Mouse (Mus musculus) R1 (cell line): ENCODE data around the gene Mettl24.
A peak's percentile ranks its signal among the peaks of the same experiment; 100 is the strongest.

ENCODE experiments used
- DNase-seq: peaks from one replicate; pipeline ENCODE4 v3.0.0-alpha.2; 2018; ENCODE audit warnings: low read depth, low spot score

The Mettl24 gene

DNA sequence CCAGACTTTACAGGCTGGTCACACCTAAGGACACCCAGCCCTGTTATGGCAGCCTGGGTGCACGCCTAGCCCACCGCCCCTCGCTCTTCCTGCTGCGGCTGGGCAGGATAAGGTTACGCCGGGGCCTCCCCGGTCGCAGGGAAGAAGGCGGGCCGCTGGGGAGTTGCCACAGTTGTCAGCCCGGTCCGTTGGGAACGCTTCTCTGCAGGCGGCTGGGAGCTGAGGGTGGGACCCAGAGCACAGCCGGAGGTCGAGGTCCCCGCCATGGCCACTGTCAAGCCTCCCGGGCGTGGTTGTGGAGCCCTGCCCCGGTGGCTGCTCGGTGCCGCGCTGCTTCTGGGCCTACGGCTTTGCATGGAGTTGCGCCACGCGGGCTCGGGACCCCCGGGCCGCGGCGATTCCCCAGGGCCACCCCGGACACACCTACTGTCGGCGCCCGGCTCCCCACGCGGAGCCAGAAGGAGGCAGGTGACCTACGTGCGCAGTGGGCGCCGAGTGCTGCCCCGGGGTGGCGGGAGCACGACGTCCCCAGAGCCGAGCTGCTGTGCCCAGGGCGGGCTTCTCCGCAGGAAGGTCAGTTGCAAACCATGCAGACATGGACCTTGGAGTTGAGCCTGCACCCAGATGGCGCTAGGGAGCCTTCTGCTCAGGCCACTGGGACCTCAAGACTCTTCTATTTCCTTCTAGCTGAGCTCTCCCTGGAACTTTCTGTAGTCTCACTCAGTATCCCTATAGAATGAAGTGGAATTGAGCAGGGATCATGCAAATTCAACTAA is at the start of gene Mettl24:
Gene Mettl24 (plus strand): TSS at position 191 of the 776 bp plus-strand sequence.
- DNase-seq, result peak; percentile 61

DNA sequence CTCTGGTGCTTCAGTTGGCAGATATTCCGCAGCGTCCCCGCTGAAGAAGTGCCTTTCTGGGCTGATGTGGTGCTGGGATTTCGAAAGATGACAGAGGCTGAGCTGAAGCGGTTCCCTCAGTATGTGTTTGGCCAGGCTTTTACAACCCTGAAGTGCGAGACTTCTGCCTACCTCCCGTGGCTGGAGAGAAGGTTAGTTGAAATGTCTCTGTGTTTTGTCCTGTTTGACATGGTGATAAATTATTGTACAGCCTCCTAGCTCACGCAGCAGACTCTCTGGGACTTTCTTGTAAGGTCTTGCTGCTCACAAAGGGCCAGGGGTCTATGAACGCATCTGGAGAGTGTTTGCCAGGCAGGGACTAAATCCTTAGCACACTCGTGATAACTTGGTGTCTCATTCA is 45.8 kb upstream of the Mettl24 start:
- no peak for DNase-seq

DNA sequence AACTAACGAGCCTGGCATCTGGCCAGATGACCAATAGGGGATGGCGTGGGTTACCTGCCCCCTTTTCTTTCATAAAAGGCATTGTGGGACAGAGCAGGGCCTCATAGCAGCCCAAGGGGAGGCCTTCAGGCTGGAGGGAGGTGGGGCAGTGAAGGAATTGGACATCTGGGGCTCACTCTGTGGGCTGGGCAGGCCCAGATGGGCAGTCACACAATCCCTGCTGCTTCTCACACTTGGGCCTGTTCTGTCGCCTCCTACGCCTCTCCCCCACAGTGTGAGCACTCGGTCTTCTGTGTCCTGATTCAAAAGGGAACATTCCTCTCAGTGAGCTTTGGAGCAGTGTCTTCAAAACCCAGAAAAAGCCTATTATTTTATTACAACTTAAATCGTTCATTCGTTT is 44.8 kb upstream of the Mettl24 start:
- DNase-seq, result no peak

DNA sequence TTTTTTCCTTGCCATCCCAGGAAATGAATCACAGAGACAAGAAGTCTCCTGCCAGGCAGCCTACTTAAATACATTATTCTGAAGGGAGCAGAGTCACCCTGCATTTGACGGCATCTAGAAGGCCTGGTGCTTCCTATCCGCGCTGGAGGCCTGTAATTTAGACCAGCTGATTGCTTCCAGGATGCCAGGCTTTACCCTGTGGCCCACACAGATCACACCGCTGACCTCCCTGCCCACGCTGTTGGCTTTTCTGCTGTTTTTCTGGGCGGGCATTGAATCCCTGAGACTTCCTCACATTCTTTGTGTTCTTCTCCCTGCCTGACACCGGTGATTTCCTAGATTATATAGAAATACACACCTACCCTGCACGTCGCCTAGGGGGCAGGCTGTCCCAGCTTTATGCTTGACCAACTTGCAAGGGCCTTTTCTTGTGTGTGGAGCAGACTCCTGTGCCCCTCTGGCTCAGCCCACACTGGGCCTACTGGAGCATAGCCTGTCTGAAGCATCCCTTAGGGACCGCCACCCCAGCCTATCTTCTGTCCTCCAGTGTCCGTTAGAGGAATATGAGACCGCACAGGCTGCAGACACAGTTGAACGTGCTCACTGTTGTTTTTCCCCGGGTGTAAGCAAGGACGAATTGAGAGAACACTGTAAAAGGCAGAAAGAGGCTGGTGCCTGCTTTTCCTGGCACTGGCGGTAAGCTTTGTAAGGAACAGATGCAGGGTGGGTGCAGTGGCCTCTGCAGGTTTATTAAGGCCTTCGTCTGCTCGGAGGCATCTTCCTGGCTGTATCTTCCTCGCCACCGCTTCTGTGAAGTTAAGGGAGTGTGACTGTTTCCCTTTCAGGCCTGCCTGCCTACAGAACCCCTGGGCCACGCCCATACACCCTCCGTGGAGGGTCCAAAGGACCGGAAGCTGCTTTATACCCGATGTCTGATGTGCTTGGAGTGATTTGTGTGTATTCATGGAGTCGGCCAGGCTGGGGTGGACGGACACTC is 44.0 kb upstream of the Mettl24 start:
- DNase-seq, result peak; percentile 24

DNA sequence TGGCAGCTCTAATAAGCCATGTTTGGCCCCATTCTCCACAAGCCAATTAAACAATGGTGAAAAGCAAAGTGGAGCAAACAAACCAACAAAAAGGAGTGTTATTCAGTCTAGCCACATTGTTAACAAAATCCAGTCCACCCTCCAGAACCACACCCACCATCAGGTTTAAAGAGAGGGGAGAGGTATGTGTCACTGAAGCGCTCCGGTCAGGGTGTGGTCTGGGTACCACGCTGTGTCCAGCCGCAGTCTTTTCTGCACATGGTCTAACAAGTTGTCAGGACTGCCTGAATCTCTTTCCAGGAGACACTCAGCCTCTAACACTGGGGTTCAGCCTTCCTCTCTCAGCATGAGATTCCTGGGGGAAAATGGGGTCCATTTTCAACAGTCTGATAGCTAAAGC is 42.7 kb upstream of the Mettl24 start:
- DNase-seq, result peak; percentile 63

DNA sequence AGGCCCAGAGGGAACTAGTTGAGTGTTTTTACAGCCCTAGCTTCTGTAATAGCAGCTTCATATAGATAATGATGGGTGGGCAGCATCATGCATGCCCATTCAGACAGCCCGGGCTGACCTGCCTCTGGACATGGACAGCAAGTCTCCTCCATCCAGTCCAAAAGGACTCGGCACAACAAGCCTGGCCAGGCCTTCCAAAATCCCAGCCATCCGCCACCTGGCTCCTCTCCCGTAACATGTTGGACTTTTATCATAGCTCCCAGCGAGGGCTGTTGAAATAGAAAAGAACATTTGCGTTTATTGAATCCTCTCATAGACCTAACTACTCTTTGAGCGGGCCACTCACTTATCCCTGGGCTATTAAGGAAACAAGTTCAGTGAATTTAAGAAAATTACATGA is 41.2 kb upstream of the Mettl24 start:
- no peak for DNase-seq

DNA sequence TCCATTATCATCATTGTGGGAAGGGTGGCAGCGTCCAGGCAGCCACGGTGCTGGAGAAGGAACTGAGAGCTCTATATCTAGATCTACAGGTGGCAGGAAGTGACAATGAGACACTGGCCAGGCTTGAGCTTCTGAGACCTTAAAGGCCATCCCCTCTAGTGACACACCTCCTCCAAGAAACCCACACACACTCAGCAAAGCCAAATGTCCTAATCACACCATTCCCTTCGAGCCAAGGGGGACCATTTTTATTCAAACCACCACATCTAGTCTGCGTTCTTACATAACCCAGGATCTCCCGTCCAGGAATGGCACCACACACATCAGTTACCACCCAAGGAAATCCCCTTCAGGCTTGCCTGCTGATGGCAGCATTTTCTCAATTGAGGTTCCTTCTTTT is 40.0 kb upstream of the Mettl24 start:
- DNase-seq, result no peak

DNA sequence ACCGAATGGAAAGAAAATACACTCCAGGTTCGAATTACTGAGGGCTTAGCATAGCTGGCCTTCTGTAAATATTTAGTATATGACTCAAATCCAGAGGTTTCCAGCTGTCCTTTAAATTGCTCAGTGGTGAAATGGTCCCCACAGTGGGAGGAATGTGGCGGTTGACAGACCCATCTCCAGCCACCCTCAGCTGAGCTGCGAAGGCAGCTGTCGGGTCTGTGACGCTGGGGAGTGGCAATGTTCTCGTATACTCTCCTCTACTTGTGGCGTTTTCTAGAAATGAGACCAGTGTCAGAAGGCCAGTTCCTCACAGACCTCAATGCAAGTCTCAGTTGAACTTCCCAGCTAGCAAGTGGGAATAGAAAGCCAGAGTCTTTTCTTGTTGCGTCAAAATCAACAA is 38.6 kb upstream of the Mettl24 start:
- no peak for DNase-seq

DNA sequence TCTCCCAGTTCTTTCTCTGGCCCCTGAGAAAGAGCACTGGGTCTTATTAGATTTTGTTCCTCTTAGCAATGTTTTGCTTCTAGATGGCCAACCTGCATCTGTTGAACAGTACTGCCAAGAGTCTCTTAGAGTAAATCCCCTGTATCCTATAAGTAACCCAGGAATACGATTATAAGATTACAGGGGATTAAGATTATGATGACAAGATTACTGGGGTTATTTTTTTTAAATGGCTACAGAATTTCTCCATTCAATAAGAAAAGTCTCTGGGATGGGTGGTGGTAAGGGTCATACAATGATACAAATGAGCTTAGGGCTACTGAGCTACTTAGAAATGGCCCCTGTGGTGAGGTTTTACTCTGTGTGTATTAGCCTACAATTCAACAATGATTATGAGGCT is 37.7 kb upstream of the Mettl24 start:
- DNase-seq, result no peak

DNA sequence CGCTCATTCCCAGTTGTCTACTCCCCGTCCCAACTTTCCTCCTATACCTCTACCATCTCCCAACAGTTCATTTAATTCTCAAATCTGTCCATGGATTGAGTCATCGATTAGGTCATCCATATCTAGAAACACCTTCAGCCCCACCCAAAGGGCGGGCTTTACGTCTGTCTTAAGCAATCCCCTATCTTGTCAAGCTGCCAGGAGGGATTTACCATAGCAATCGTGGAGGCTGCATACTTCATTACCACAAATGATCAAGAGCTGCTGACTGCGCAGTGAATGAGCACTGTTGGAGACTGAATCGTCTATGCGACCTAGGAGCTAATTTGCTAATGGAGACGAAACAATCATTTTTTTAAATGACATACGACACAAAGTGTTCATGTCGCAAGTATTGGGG is 34.3 kb upstream of the Mettl24 start:
- DNase-seq, result no peak

DNA sequence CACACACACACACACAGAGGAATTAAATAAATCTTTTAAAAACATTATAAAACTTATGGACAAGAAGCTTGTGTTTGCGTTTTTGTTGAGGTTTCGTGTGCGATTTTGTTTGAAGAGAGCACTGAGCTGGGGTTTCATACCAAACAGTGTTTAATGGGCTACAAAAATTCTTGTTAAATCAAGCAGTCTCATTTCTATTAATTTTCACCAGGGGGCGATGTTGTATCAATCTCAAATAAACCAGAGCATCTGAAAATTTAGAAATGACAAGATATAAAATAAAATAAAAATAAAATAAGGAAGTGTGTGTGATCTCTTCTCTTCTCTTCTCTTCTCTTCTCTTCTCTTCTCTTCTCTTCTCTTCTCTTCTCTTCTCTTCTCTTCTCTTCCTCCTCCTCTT is 33.4 kb upstream of the Mettl24 start:
- DNase-seq, result peak; percentile 29

DNA sequence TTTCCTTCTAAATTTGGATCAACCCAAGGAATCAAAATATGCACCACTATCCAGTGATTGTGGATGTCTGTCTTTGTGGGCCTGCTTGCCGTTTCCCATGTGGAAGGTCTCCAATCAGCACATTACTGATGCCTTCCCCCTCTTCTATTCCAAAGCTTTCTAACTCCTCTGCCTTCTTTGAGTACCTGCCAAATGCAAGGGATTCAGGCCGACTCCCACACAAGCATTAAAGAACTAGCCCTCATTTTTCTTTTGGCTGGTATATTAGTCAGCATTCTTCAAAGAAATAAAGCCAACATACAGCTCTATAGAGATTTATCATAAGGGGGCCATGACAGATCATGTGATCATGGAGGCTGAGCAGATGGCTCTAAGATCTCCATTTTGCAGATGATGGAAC is 31.4 kb upstream of the Mettl24 start:
- DNase-seq, result no peak

DNA sequence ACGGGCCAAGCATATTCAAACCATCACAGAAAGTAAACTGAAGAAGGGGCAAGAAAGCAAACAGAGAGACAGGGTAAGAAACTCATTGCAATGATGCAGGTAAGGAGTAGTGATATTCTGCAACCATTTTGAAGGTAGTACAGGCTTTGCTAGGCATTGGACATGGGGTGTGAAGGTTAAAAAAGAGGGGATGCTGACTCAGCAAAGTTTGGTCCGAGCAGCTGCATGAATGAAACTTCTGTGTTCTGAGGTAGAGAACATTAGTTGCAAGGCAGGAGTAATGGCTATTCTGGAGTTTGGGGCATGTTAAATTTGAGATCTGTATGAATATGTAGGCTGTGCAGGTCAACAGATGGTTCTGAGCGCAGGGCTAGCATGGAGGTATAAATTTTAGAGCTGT is 17.8 kb upstream of the Mettl24 start:
- DNase-seq, result no peak

DNA sequence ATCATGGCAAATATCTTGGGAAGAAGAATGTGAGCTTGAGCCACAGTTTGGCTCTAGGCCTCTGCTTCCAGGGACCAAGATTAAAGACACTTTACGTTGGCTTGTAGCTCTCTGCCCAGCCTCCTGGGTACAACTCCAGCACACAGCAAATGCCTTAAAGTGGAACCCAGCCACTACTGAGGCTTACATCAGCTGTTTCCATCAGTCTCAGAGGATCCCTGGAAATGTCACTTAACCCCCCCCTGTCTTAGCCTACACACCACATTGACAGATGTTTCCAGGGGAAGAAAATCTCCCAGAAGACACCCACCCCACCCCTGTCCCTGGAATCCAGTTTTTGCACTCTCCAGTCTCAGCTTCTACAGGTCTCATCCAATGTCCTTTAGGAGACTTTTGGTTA is 16.1 kb upstream of the Mettl24 start:
- no peak for DNase-seq

DNA sequence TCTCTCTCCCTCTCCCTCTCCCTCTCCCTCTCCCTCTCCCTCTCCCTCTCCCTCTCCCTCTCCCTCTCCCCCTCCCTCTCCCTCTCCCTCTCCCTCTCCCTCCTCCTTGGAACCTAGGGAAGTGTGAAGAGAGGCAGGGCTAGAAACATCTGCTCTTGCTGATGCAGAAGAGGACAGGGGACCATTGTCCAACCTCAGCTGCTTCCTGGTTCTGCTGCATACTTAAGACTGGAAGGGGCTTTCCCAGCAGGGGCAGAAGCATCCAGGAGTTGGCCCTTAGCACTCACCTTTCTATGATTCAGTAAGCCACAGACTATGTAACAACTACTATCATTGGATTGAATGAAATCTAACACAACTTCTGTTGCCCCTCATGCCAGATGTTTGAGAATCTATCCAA is 14.4 kb upstream of the Mettl24 start:
- DNase-seq, result no peak

DNA sequence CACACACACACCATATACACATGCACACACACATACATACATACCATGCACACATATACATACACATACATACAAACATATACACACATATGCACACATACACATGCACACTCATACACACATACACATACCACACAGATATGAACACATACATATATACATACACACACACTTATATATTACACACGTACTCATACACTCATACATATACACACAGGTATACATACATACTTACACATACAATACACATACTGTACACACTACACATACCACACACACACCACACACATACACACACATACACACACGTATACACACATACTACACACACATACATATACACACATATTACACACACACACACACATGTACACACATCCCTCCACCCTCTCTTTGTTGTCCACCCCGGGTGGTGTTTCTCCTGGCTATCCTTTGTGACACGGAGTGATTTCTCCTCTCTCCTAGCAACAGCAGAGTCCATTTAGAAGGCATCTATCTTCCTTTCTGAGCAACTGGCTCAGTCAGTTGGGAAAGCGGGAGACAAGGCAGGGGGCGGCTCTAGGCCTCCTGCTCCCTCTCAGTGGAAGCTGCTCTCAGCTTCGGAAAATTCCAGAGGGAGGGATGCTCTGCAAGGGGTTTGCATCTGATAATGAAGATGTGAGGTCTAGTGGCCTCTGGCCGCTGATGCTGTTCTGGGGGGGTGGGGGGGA is 10.3 kb upstream of the Mettl24 start:
- no peak for DNase-seq

DNA sequence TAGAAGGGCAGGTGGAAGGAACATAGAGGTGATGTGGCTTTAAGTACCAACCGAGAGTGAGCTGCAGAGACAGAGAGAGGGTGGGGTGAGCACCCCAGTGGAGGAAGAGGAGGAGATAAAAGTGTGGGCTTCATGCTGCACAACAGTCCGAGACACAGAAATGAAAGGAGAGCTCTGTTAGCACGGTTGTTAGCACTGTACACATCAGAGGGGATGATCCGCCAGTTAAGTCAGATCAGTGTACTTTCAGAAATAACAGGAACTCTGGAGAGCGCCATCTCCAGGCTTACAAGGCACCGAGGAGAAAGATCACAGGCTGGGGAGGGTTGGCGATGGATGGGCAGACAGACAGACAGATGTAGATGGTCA is 9.8 kb upstream of the Mettl24 start:
- no peak for DNase-seq

DNA sequence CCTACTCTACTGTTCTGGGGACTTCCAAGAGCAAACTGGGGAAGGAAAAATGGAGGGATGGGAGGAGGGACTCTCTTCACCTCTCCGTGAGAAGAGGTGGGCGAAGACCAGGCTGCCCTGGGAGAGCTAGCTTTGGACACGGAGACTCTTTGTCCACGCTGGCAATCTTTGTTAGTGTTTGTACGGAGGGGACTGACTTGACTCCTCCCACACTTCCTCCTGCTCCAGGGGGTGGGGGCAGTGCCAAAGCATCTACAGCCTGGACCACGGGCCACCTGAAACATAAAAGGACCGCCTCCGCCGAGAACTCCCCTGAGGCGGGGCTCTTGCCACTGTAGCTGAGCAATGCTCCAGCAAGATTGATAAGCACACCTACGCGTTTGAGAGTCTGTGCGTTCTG is 8.9 kb upstream of the Mettl24 start:
- DNase-seq, result no peak

DNA sequence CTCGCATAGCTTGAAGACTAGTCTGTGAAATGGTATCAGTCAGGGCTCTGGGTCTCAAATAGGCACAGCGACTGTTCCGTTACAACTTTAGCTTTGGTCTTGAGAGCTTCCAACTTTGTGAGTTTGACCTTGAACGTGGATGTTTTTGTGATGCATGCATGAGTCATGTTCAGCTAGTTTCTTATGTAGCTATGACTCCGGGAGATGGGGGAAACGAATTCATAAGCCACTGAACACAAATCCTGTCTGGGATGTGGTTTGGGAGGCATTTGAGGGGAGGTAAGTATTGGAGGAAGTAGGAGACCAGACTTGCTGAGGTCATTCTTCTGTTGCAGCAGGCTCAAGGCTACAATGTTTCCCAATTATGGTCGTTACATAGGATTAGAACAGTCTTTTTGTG is 7.2 kb upstream of the Mettl24 start:
- no peak for DNase-seq

DNA sequence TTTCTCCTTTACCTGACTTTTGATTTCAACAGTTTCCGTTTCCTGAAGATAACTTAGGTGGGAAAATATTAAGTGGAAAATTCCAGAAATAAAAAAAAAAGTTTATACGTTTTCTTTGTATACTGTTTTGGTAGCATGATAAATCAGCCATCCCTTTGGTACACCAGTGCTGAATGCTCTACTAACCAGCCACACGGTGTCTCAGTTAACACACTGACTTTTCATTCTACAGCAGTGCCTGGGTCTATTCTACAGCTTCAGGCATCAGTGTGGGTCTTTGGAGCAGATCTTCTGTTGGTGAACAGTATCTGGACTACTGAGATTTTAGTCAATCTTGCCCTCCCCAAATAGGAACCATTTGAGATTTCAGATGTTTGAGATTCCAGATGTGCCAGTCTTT is 4.6 kb upstream of the Mettl24 start:
- DNase-seq, result no peak

DNA sequence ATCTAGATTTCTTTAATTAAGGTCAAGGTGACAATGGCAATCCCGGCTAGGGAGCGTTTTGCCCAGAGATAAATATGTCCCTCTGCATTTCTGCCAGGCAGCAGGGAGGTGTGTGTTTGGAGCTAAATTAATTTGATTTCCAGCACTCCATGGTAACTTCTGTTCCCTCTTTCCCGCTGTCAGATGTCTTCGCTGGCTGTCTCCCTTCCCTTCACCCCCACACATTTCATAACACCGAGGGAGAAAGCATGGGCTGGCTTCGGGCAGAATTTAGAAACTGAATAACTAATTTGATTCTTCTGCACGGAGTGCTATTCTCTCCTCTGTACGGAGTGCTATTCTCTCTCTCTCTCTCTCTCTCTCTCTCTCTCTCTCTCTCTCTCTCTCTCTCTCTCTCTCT is 612 bp upstream of the Mettl24 start:
- no peak for DNase-seq

DNA sequence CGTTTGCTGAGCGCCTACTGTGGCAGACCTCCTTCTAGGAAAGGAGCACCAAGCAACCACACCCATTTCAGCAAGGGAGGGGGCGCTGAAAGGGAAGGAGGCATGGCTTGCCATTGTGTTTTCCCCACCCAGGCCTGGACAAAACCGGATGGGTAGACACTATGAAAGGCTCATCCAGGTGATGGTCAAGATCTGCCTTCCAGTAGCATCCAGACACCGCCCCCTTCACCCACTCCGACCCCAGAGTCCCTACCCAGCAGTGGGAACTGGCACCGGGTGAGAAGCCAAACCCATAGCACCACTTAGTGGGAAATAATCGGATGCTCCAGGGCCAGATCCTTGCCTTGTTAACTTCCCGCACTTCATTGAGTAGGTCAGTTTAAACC is 779 bp downstream of the Mettl24 start:
- no peak for DNase-seq
